33 mouse cellular contexts compared by ENCODE assay signal in the genomic region with DNA sequence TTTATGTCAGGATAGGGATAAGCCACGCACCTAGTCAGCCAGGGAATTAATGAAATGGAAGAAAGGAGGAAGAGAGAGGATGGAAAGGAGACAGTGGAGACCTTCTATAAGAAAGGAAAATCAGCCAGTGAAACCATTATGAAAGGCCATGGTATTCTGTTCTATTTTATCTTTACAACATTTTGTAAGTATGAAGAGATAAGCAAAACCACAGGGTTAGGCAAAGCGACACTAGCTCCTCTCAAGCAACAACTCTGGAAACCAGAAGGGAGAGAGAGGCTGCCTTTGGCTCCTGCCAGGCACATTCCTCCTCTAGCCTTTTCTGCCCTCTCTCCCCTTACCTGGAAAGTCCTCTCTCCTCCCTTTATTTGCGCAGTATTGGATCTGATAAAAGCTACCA. TPM values are rescaled to one million over a fixed set of nuclear protein-coding genes. Genes with fewer than 3 reads are reported as not detected.
A peak's percentile ranks its signal among the peaks of the same experiment; 100 is the strongest.
DNase-seq lines count a peak whose midpoint lies in the region; ATAC-seq and TF ChIP-seq lines count a peak whose summit lies in the region.
"Had no signal": no experiment of that assay in that cellular context is flagged by ENCODE, and none has a peak within 500 bp of the region (broad histone marks: within the 10 kb centered on the region; RNA-seq: fewer than 3 reads in every experiment).

No protein-coding gene starts in this region.

- no peak for TF ChIP-seq CTCF in liver, postnatal 0 days (IDR thresholded peaks at IDR 0.05; ENCODE audit: low read depth)

- DNase-seq in liver, embryonic 11.5 days (ENCODE audit: low spot score) = no peak
- DNase-seq in liver, postnatal 0 days = no peak
- DNase-seq in 416B (ENCODE audit: low read depth) = peak; percentile 58
- no peak for DNase-seq in spleen, postnatal 14 days (ENCODE audit: low spot score in 2 of 2)
- no peak for DNase-seq in kidney, adult 18-20 months
- no peak for DNase-seq in embryo, embryonic 10 days (ENCODE audit: low spot score)
- DNase-seq: adrenal gland, adult 8-10 months; adrenal gland, postnatal 25 days; B cell, adult 2 months; cerebellum, adult 11-12 months; cerebellum, adult 8-10 months; cerebellum, postnatal 14 days; gastrocnemius, postnatal 10 days; gastrocnemius, postnatal 36 days; heart, adult 2 months had no signal

- WGBS in liver, embryonic 11.5 days = 47% methylated on average over 3 of the region's 3 CpGs
- 49% methylated on average over 3 of the region's 3 CpGs for WGBS in liver, postnatal 0 days (ENCODE audit: insufficient replicate concordance)
- WGBS in liver, embryonic 15.5 days (ENCODE audit: insufficient replicate concordance) = 40% methylated on average over 3 of the region's 3 CpGs

- no peak overlapping the region; the same call in 1 of the 2 replicates for H3K27ac ChIP-seq in liver, embryonic 11.5 days (ENCODE audit: low read depth, low read length)
- H3K27ac ChIP-seq in liver, postnatal 0 days (ENCODE audit: low read depth) = no peak overlapping the region
- H3K27ac ChIP-seq in liver, embryonic 15.5 days (replicated peaks) = 0 out of 2 replicates have a peak overlapping the region, but pooled peaks have one; percentile 4
- H3K27ac ChIP-seq: forebrain, embryonic 10.5 days; forebrain, embryonic 13.5 days; heart, embryonic 10.5 days; hindbrain, embryonic 12.5 days; hindbrain, embryonic 15.5 days had no signal

- peak; percentile 68 for ATAC-seq in liver, embryonic 11.5 days (replicated peaks; ENCODE audit: low FRiP score)
- no peak for ATAC-seq in liver, postnatal 0 days
- peak; percentile 50; the same call in 1 of the 2 replicates for ATAC-seq in common myeloid progenitor, adult 5-6 weeks (replicated peaks; ENCODE audit: low read depth, poor library complexity, severe bottlenecking)
- ATAC-seq in liver, embryonic 15.5 days (ENCODE audit: insufficient read depth) = peak; percentile 47; the same call in 1 of the 2 replicates
- ATAC-seq: activated CD4-positive, CD25-positive, alpha-beta regulatory T cell, adult 4 months; forebrain, embryonic 13.5 days; forebrain, embryonic 16.5 days had no signal

- no peak overlapping the region for H3K9ac ChIP-seq in liver, embryonic 11.5 days (ENCODE audit: low read depth, low read length)
- H3K9ac ChIP-seq in liver, postnatal 0 days (replicated peaks) = no peak overlapping the region
- H3K9ac ChIP-seq in liver, embryonic 15.5 days = no peak overlapping the region
- H3K9ac ChIP-seq: forebrain, embryonic 13.5 days; hindbrain, embryonic 12.5 days; hindbrain, embryonic 15.5 days had no signal

- no peaks in the 10 kb centered on the region for H3K9me3 ChIP-seq in liver, embryonic 11.5 days (ENCODE audit: control insufficient read depth, low read length)
- H3K9me3 ChIP-seq in liver, postnatal 0 days (ENCODE audit: low read length) = no peaks in the 10 kb centered on the region
- H3K9me3 ChIP-seq in liver, embryonic 15.5 days (replicated peaks) = no peaks in the 10 kb centered on the region
- H3K9me3 ChIP-seq: forebrain, embryonic 10.5 days; forebrain, embryonic 13.5 days; heart, embryonic 10.5 days; hindbrain, embryonic 12.5 days; hindbrain, embryonic 15.5 days had no signal

- H3K36me3 ChIP-seq in liver, embryonic 11.5 days (ENCODE audit: control insufficient read depth, insufficient read depth, low read length) = no peaks in the 10 kb centered on the region
- no peaks in the 10 kb centered on the region for H3K36me3 ChIP-seq in liver, postnatal 0 days (replicated peaks; ENCODE audit: insufficient read depth, low read length)
- no peaks in the 10 kb centered on the region for H3K36me3 ChIP-seq in liver, embryonic 15.5 days (replicated peaks)
- H3K36me3 ChIP-seq: forebrain, embryonic 10.5 days; heart, embryonic 10.5 days; hindbrain, embryonic 12.5 days; hindbrain, embryonic 15.5 days had no signal

- H3K27me3 ChIP-seq in liver, embryonic 11.5 days (replicated peaks; ENCODE audit: control insufficient read depth, insufficient read depth, low read length) = no peaks in the 10 kb centered on the region
- H3K27me3 ChIP-seq in liver, postnatal 0 days (ENCODE audit: insufficient read depth, low read length) = no peaks in the 10 kb centered on the region
- H3K27me3 ChIP-seq in liver, embryonic 15.5 days = no peaks in the 10 kb centered on the region
- H3K27me3 ChIP-seq: CH12.LX; forebrain, embryonic 13.5 days; hindbrain, embryonic 12.5 days; hindbrain, embryonic 15.5 days had no signal

- no peak for TF ChIP-seq EP300 in liver, postnatal 0 days (IDR thresholded peaks at IDR 0.05; ENCODE audit: low read depth)

- H3K4me1 ChIP-seq in liver, embryonic 11.5 days (replicated peaks; ENCODE audit: control insufficient read depth, insufficient read depth, low read length) = peaks cover 22% of the 10 kb centered on the region
- peaks cover 12% of the 10 kb centered on the region for H3K4me1 ChIP-seq in liver, postnatal 0 days (ENCODE audit: insufficient read depth)
- peaks cover 39% of the 10 kb centered on the region for H3K4me1 ChIP-seq in liver, embryonic 15.5 days (replicated peaks)
- H3K4me1 ChIP-seq: forebrain, embryonic 13.5 days; hindbrain, embryonic 12.5 days; hindbrain, embryonic 15.5 days had no signal

- H3K4me2 ChIP-seq in liver, embryonic 11.5 days = peak overlapping the region; percentile 30; the same call in 1 of the 2 replicates
- no peak overlapping the region for H3K4me2 ChIP-seq in liver, postnatal 0 days (ENCODE audit: low read depth, low read length)
- H3K4me2 ChIP-seq in liver, embryonic 15.5 days = peak overlapping the region; percentile 8; the same call in 1 of the 2 replicates
- H3K4me2 ChIP-seq: forebrain, embryonic 13.5 days; hindbrain, embryonic 12.5 days; hindbrain, embryonic 15.5 days had no signal

- no peak overlapping the region for H3K4me3 ChIP-seq in liver, embryonic 11.5 days (ENCODE audit: low read depth, low read length)
- no peak overlapping the region for H3K4me3 ChIP-seq in liver, postnatal 0 days (ENCODE audit: low read depth, low read length)
- no peak overlapping the region for H3K4me3 ChIP-seq in liver, embryonic 15.5 days (replicated peaks)
- H3K4me3 ChIP-seq: forebrain, embryonic 10.5 days; forebrain, embryonic 13.5 days; heart, adult 2 months; heart, embryonic 10.5 days; hindbrain, embryonic 12.5 days; hindbrain, embryonic 15.5 days had no signal

RNA-seq across cellular contexts. Expression of a gene that starts 8.5 kb away (rescaled TPM):
- polyA plus RNA-seq in liver, embryonic 11.5 days (2014; fragmentation: Nextera tagmentation; extraction: Ambion mirVana) = 24.7 and 25.2 TPM in 2 replicates
- 6.2 and 8.1 TPM in 2 replicates for polyA plus RNA-seq in liver, postnatal 0 days (2015; fragmentation: Nextera tagmentation; extraction: Ambion mirVana)
- total RNA-seq in common myeloid progenitor, adult 5-6 weeks (2017) = 15.2 and 16.7 TPM in 2 replicates
- polyA plus RNA-seq in liver, embryonic 15.5 days (2015; fragmentation: Nextera tagmentation; extraction: Ambion mirVana) = 7.1 and 7.8 TPM in 2 replicates

RNA-seq across cellular contexts. Expression of a gene that starts 20.2 kb away (rescaled TPM):
- polyA plus RNA-seq in liver, embryonic 11.5 days (2014; fragmentation: Nextera tagmentation; extraction: Ambion mirVana) = 25.2 and 26.8 TPM in 2 replicates
- polyA plus RNA-seq in liver, postnatal 0 days (2015; fragmentation: Nextera tagmentation; extraction: Ambion mirVana) = 13.0 and 14.5 TPM in 2 replicates
- 14.1 and 17.0 TPM in 2 replicates for total RNA-seq in common myeloid progenitor, adult 5-6 weeks (2017)
- polyA plus RNA-seq in liver, embryonic 15.5 days (2015; fragmentation: Nextera tagmentation; extraction: Ambion mirVana) = 15.0 and 15.9 TPM in 2 replicates

RNA-seq across cellular contexts. Expression of a gene that starts 42.7 kb away (rescaled TPM):
- polyA plus RNA-seq in liver, embryonic 11.5 days (2014; fragmentation: Nextera tagmentation; extraction: Ambion mirVana) = not detected in 2 replicates
- not detected in 2 replicates for polyA plus RNA-seq in liver, postnatal 0 days (2015; fragmentation: Nextera tagmentation; extraction: Ambion mirVana)
- total RNA-seq in common myeloid progenitor, adult 5-6 weeks (2017) = not detected in 2 replicates
- polyA plus RNA-seq in liver, embryonic 15.5 days (2015; fragmentation: Nextera tagmentation; extraction: Ambion mirVana) = not detected in 2 replicates
- total RNA-seq: adrenal gland, adult 8-10 months; adrenal gland, postnatal 25 days; CH12.LX; gastrocnemius, adult 18-20 months; gastrocnemius, postnatal 10 days; gastrocnemius, postnatal 36 days; granulocyte monocyte progenitor cell, adult 5-6 weeks; heart, adult 2 months; heart, postnatal 25 days; hematopoietic stem cell, adult 5-6 weeks had no signal
- polyA plus RNA-seq: activated CD4-positive, CD25-positive, alpha-beta regulatory T cell, adult 4 months; brain, embryonic 14.5 days; embryonic facial prominence, embryonic 11.5 days; embryonic facial prominence, embryonic 14.5 days; forebrain, embryonic 10.5 days; forebrain, embryonic 16.5 days; heart, adult 2 months; heart, embryonic 10.5 days; heart, embryonic 14.5 days; hindbrain, embryonic 12.5 days; hindbrain, embryonic 15.5 days had no signal

RNA-seq across cellular contexts. Expression of a gene that starts 45.7 kb away (rescaled TPM):
- 22.5 and 22.6 TPM in 2 replicates for polyA plus RNA-seq in liver, embryonic 11.5 days (2014; fragmentation: Nextera tagmentation; extraction: Ambion mirVana)
- 32.8 and 39.4 TPM in 2 replicates for polyA plus RNA-seq in liver, postnatal 0 days (2015; fragmentation: Nextera tagmentation; extraction: Ambion mirVana)
- total RNA-seq in common myeloid progenitor, adult 5-6 weeks (2017) = 13.1 and 16.3 TPM in 2 replicates
- 12.4 and 12.6 TPM in 2 replicates for polyA plus RNA-seq in liver, embryonic 15.5 days (2015; fragmentation: Nextera tagmentation; extraction: Ambion mirVana)
